Mouse (Mus musculus) gastrocnemius, adult 8-10 months (tissue): ENCODE results near the gene Qrich2. TPM values are rescaled to one million over a fixed set of nuclear protein-coding genes. Genes with fewer than 3 reads are reported as not detected.
"Not testable (repeated sequence)": the region's sequence is repeated elsewhere in the genome, so short reads cannot be mapped to it uniquely, and the experiment has no call there.

Experiments used
- DNase-seq, 2 experiments: peaks; one replicate each; pipeline ENCODE4 v3.0.0; 2022; ENCODE audit warnings: low spot score in 2 of 2
- total RNA-seq, 4 experiments: library from RNA; stranded (reverse); gene quantifications; 2 replicates each; pipeline ENCODE4 v1.2.4; 2022

The Qrich2 gene
- total RNA-seq, 4 experiments from 2014 or later = not detected

DNA sequence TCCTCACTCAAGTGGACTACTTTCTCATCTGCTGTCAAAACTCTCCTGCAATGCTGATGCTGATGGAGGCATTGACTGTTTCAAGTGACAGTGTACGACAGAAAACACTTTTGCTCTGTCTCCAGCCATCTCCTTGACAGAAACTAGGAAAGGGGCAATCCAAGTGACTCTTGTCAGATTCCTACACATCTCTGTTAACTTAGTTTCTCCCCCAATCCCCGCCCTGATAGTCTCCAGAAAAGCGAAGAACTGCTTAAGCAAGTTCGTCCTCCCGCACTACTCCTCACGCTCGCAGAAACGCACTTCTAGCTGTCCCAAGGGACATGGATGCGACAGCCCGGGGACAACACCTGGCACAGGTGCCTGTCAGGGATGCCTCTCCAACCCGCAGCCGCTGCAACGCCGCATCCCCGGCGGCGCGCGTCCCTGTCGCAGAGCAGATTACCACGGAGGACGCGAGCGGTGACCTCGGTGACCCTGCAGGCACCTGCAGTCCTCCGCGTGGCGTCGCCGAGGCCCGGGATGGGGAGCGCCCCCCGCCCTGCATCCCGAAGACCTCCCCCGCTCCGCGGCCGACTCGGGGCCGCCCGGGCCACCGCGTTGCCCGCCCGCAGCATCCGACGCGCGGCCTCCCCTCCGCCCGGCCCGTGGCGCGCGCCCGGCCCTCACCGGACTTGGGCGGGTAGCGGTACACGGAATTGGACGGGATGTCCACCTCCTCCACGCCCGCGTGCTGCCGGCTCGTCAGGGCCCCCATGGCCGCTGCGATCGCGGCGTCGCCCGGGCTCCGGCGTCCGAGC lies 53.8 kb downstream of the Qrich2 start:
- DNase-seq = no peak

DNA sequence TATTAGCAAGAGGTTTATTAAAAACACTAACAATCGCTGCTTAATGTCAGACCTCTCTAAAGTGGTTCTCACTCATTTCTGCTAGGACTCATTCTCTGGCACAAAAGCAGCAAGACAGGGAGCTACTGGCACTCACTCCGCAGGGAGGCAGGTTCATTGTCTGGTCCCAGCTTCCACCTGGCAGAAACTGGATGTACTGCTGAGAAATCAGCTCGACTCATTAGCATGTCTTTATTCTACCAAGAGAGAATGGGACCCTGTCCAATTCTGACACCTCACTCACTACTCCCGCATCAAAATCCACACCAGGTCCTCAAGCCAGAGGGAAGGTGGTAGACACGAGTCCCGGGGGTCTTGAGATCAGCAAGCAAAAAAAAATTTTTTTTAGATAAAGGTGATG lies 54.5 kb downstream of the Qrich2 start:
- no peak for DNase-seq

DNA sequence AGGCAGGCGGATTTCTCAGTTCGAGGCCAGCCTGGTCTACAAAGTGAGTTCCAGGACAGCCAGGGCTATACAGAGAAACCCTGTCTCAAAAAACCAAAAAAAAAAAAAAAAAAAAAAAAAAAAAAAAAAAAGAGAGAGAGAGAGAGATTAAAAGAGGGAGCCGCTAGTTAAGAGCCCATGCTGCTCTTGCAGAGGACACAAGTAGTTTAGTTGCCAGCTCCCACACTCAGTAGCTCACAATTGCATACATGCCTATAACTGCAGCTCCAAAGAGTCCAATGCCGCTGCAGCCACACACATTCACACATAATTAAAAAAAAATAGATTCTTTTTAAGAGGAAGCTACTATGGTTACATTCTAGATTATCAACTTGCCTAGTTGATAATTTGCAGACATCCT lies 55.6 kb downstream of the Qrich2 start:
- DNase-seq = not testable (repeated sequence)

DNA sequence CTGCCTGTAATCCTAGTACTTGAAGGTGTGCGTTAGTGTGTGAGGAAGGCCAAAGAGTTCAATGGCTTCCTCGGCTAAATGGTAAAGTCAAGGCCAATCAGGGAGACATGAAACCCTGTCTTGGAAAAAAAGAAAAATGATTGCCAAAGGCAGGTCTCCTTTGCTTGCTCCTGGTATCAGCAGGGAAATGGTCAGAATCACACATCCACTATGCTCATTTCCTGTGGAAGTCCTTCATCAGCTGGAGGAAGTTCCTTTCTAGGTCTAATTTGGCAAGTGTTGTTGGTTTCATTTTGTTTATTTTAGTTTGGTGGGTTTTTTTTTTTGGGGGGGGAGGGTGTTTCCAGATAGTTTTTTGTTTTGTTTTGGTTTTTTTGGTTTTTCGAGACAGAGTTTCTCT lies 57.0 kb downstream of the Qrich2 start:
- no peak for DNase-seq

DNA sequence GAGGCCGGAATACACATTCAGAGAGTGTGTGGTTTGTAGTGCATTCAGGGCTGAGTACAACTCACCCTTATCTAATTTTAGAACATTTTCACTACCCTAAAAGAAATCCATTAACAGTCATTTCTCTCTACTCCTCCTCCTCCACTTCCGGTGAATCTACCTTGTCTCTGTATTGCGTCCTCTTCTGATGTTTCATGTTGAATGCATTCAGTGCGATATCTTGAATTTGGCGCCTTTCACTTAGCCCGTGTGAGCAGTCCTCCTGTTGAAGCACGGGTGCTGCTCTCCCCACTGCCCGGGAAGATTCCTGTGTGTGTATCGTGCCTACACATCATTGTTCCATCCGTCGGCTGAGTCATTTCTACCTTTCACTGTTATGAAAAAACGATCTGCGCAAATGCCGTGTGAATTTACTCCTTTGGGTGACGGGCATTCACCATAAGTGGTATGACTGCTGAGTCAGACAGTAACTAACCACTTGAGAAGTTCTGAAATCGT lies 59.8 kb downstream of the Qrich2 start:
- no peak for DNase-seq

DNA sequence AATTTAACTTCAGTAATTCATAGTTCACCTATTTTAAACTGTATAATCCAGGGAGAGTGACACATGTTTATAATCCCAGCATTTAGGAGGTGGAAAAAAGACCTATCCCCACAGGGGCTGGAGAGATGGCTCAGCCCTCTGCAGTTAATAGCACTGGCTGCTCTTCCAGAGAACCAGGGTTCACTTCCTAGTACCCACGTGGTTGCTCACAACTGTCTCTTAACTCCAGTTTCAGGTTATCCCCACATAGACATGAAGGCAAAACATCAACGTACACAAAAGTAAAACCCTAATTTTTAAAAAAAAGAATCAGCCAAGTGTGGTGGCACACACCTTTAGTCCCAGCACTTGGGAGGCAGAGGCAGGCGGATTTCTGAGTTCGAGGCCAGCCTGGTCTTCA lies 60.4 kb downstream of the Qrich2 start:
- DNase-seq = no peak

DNA sequence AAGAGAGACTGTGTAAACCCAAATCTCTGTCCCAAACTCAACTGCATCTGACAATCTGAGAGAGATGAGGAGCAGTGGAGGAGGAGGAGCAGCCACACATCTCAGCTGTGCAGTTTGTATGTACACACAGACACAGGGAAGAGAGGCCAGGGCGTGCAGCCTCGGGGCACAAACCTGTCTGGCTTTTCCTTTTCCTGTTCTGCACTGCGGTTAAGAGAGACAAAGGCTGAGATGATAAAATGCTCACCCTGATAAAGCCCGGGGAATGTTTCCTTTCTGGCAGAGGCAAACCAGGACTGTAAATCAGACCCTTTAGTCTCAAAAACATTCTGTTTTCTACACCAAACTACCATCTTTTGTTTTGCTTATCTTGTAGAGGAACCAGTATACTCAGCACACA lies 65.5 kb downstream of the Qrich2 start:
- DNase-seq = no peak

DNA sequence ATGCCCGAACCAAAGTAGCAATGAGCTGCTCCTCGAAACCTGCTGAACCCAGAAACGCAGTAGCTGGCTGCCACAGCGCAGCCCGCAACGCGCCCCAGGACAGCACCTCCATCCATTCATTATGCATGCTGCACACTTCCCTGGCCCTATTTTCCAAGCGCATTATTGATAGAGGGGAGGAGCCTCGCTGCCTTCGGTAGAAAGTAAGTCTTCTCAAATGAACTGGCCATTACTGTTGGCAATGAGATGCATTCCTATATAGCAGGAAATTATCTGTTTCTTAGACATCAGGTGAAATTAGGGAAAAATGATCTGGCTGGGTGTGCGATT lies 67.7 kb downstream of the Qrich2 start:
- no peak for DNase-seq

DNA sequence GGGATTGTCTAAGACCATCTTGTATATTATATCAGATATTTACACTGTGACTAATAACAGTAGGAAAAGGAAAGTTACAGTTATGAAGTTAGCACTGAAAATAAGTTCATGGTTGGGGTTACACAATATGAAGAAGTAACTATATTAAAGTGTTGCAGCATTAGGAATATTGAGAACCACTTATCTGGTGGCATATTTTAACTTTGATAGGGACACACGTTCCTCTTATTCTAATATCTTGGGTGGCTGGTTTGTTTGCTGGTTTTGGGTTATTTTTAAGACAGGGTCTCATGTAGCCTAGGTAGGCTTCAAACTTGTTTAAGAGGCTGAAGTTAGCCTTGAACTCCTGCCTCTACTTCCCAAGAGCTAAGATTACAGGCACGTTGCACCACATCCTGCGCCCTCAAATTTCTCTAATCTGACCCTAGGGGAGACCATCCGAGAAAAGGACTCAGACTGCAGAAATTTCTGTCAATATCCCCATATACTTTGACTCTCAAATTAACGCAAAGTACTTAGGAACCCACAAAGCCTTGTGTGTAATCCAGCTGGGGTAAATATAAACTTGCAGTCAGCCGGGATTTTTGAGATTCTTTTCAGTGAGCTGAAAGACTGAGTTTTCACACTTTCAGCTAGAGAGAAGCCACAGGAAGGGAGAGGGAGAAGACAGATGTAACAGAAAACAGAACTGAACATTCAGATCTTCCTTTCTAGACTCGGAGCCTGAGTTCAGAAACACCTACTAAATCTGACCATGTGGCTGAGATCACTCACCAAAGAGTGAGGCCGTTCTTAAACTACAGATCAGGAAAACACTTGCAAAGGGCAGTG lies 68.3 kb downstream of the Qrich2 start:
- DNase-seq = no peak

DNA sequence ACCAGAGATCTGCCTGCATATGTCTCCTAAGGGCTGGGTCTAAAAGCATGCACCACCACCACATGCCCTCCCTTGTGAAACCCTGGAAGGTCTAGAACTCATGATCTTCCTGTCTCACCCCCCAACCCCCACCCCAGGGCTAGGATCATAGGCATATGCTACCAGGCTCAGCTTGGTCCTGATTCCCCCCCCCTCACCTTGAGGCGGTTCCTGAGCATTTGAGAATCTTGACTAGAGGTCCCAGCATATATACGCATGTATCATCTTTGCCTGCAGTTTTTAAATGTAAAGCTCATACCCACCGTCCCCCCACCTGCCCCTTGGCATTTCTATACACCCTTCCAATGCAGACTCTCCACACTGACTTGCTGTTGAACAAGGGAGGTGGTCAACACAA lies 69.1 kb downstream of the Qrich2 start:
- DNase-seq = no peak

DNA sequence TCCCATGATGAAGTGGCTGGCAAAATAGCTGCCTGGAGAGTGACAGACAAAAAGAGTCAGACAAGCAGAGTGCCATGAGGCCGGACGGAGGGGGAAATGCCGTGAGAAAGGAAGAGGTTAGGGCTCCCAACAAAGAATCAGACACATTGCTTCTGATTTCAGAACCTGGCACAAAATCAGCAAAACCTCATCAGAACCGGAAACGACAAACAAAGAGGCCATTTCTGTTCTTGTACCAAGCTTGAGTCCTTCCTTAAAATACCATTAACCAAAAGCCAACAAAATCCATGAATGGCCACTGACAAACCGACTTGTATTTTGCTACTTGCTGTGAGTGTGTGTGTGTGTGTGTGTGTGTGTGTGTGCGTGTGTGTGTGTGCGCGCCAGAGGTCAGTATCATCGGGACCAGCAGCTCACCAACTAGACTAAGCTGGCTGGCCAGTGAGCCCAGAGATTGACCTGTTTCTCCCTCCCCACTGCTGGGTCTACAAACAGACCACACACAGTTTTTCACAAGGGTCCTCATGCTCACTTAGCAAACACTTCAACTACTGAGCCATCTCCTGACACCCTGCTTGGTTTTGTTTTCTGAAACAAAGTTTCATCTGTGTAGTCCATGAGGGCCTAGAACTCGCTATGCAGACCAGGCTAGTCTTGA lies 69.6 kb downstream of the Qrich2 start:
- DNase-seq = no peak

DNA sequence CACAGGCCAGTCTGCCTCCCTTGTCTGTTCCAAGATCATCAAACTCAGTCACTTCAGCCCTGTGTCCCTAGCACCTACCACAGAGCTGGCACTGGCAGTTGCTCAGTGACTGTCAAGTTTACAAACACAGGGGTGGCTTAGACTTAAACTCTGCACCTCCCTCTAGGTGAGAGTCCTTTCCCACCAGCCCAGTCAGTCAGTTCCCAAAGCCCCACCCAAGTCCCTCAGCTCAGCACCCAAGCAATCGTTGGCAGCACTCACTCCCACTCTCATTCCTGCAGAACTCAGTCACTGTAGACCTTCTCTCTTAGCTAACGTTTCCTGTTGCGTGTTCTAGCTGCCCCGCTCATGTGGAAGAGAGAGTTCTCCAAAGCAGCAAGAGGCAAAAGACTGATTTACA lies 71.3 kb downstream of the Qrich2 start:
- no peak for DNase-seq

Other genes starting within 250 kb of the Qrich2 start
- gene Evpl, start 228.2 kb downstream of the Qrich2 start, total RNA-seq = under 1 TPM in 1 of 4 experiments, not detected in 3; 0.04 TPM
- gene Srp68, start 192.0 kb downstream of the Qrich2 start, total RNA-seq = 10 to 100 TPM; 86.7 to 99.9 (median 90.8) TPM
- under 1 TPM in 2 of 4 experiments, not detected in 2; 0.20 to 0.24 TPM for gene Galr2, start 185.3 kb downstream of the Qrich2 start, total RNA-seq
- gene Exoc7, start 159.0 kb downstream of the Qrich2 start, total RNA-seq = 10 to 100 TPM; 62.3 to 84.9 (median 73.3) TPM
- gene Foxj1, start 130.8 kb downstream of the Qrich2 start, total RNA-seq = not detected
- 10 to 100 TPM; 23.0 to 29.5 (median 24.2) TPM for gene Rnf157, start 53.2 kb downstream of the Qrich2 start, total RNA-seq
- gene Ubald2, start 32.1 kb downstream of the Qrich2 start, total RNA-seq = 10 to 100 TPM; 35.1 to 63.5 (median 47.7) TPM
- 10 to 100 TPM; 10.4 to 12.7 (median 11.5) TPM for gene Prpsap1, start 28.0 kb upstream of the Qrich2 start, total RNA-seq
- under 1 TPM; 0.15 to 0.75 (median 0.51) TPM for gene Sphk1, start 64.7 kb upstream of the Qrich2 start, total RNA-seq
- 10 to 100 TPM; 22.4 to 27.6 (median 22.5) TPM for gene Ube2o, start 115.2 kb upstream of the Qrich2 start, total RNA-seq
- not detected for gene Aanat, start 120.2 kb upstream of the Qrich2 start, total RNA-seq
- gene Rhbdf2, start 160.8 kb upstream of the Qrich2 start, total RNA-seq = 10 to 100 TPM; 10.6 to 19.9 (median 11.2) TPM
- gene Prcd, start 187.3 kb upstream of the Qrich2 start, total RNA-seq = under 1 TPM in 2 of 4 experiments, not detected in 2; 0.29 to 0.51 TPM
- 10 to 100 TPM in 2 of 4 experiments, 1 to 10 TPM in 2; 6.4 to 14.4 (median 10.1) TPM for gene Cygb, start 188.1 kb upstream of the Qrich2 start, total RNA-seq